Mouse (Mus musculus): ENCODE measurements around the gene Mxd3. TPM values are rescaled to one million over a fixed set of nuclear protein-coding genes. Genes with fewer than 3 reads are reported as not detected.

Gene Mxd3
- total and polyA plus RNA-seq, 2 experiments from 2014 or later: 11.2 to 16.3 TPM

- peaks cover 11% of the 10 kb centered on the region for H3K4me1 ChIP-seq (ENCODE audit: insufficient read depth, low read length)
- H3K36me3 ChIP-seq (ENCODE audit: insufficient read depth, low read length): no peaks in the 10 kb centered on the region
- H3K9ac ChIP-seq (replicated peaks; ENCODE audit: low read length): no peak overlapping the region
- no peaks in the 10 kb centered on the region for H3K27me3 ChIP-seq (ENCODE audit: insufficient read depth, low read length)
- WGBS: 91% methylated on average over 3 of the region's 3 CpGs
- no peak overlapping the region for H3K4me2 ChIP-seq (ENCODE audit: low read depth, low read length)
- DNase-seq (ENCODE audit: low spot score): no peak
- H3K9me3 ChIP-seq (ENCODE audit: low read length): no peaks in the 10 kb centered on the region
- no peak overlapping the region for H3K4me3 ChIP-seq (ENCODE audit: low read length)
- TF ChIP-seq CTCF (IDR thresholded peaks at IDR 0.05; ENCODE audit: low read depth): no peak
- ATAC-seq: no peak
- no peak overlapping the region for H3K27ac ChIP-seq
Measured at GRCm38 (mm10) chr13:55332331-55332730, 2.7 kb upstream of the Mxd3 start.

- Histone ChIP-seq H3K4me2 (ENCODE audit: low read depth, low read length) (peak overlapping the region; percentile 71), H3K9me3 (ENCODE audit: low read length) (no peaks in the 10 kb centered on the region), H3K27ac (peak overlapping the region; percentile 78; the same call in 1 of the 2 replicates), H3K4me1 (ENCODE audit: insufficient read depth, low read length) (peaks cover 14% of the 10 kb centered on the region), H3K36me3 (ENCODE audit: insufficient read depth, low read length) (peaks cover 5% of the 10 kb centered on the region), H3K9ac (replicated peaks; ENCODE audit: low read length) (peak overlapping the region; percentile 42), H3K27me3 (ENCODE audit: insufficient read depth, low read length) (no peaks in the 10 kb centered on the region), H3K4me3 (ENCODE audit: low read length) (peak overlapping the region; percentile 62)
- DNase-seq (ENCODE audit: low spot score): no peak
- 51% methylated on average over 14 of the region's 14 CpGs for WGBS
- TF ChIP-seq CTCF (IDR thresholded peaks at IDR 0.05; ENCODE audit: low read depth): peak; percentile 72
- ATAC-seq: no peak; the same call in 1 of the 2 replicates
Measured at GRCm38 (mm10) chr13:55330567-55331400, 1.2 kb upstream of the Mxd3 start.

GRCm38 (mm10) chr13:55329109-55329682 lies 427 bp downstream of the Mxd3 start:
- under 1% methylated on average over 29 of the region's 29 CpGs for WGBS
- ATAC-seq: peak; percentile 13

GRCm38 (mm10) chr13:55328641-55329040 lies 982 bp downstream of the Mxd3 start:
- H3K36me3 ChIP-seq (ENCODE audit: insufficient read depth, low read length): peaks cover 12% of the 10 kb centered on the region
- H3K9me3 ChIP-seq (ENCODE audit: low read length): no peaks in the 10 kb centered on the region
- H3K27ac ChIP-seq: no peak overlapping the region
- no peaks in the 10 kb centered on the region for H3K27me3 ChIP-seq (ENCODE audit: insufficient read depth, low read length)
- peak overlapping the region; percentile 42; the same call in 1 of the 2 replicates for H3K9ac ChIP-seq (replicated peaks; ENCODE audit: low read length)
- no peak for ATAC-seq
- no peak for DNase-seq (ENCODE audit: low spot score)
- 78% methylated on average over 4 of the region's 4 CpGs for WGBS
- TF ChIP-seq CTCF (IDR thresholded peaks at IDR 0.05; ENCODE audit: low read depth): no peak
- peak overlapping the region; percentile 62 for H3K4me3 ChIP-seq (ENCODE audit: low read length)
- H3K4me1 ChIP-seq (ENCODE audit: insufficient read depth, low read length): peaks cover 14% of the 10 kb centered on the region
- peak overlapping the region; percentile 71 for H3K4me2 ChIP-seq (ENCODE audit: low read depth, low read length)

More at GRCm38 (mm10) chr13:55329109-55329682, 427 bp downstream of the Mxd3 start:
- Histone ChIP-seq H3K4me1 (ENCODE audit: insufficient read depth, low read length) (peaks cover 14% of the 10 kb centered on the region), H3K27ac (peak overlapping the region; percentile 78; the same call in 1 of the 2 replicates), H3K4me3 (ENCODE audit: low read length) (peak overlapping the region; percentile 62), H3K36me3 (ENCODE audit: insufficient read depth, low read length) (peaks cover 12% of the 10 kb centered on the region), H3K27me3 (ENCODE audit: insufficient read depth, low read length) (no peaks in the 10 kb centered on the region), H3K4me2 (ENCODE audit: low read depth, low read length) (peak overlapping the region; percentile 71), H3K9me3 (ENCODE audit: low read length) (no peaks in the 10 kb centered on the region), H3K9ac (replicated peaks; ENCODE audit: low read length) (peak overlapping the region; percentile 42)
- no peak for TF ChIP-seq CTCF (IDR thresholded peaks at IDR 0.05; ENCODE audit: low read depth)
- DNase-seq (ENCODE audit: low spot score): peak; percentile 74

- Histone ChIP-seq H3K9ac (replicated peaks; ENCODE audit: low read length) (no peak overlapping the region), H3K4me2 (ENCODE audit: low read depth, low read length) (peak overlapping the region; percentile 71), H3K4me1 (ENCODE audit: insufficient read depth, low read length) (peaks cover 14% of the 10 kb centered on the region), H3K9me3 (ENCODE audit: low read length) (no peaks in the 10 kb centered on the region), H3K27me3 (ENCODE audit: insufficient read depth, low read length) (no peaks in the 10 kb centered on the region), H3K27ac (no peak overlapping the region), H3K36me3 (ENCODE audit: insufficient read depth, low read length) (peaks cover 12% of the 10 kb centered on the region), H3K4me3 (ENCODE audit: low read length) (peak overlapping the region; percentile 62; the same call in 1 of the 2 replicates)
- TF ChIP-seq CTCF (IDR thresholded peaks at IDR 0.05; ENCODE audit: low read depth): no peak
- ATAC-seq (no peak), DNase-seq (ENCODE audit: low spot score) (no peak)
- WGBS: 80% methylated on average over 6 of the region's 6 CpGs
Measured at GRCm38 (mm10) chr13:55328171-55328570, 1.5 kb downstream of the Mxd3 start.

- H3K4me1 ChIP-seq (ENCODE audit: insufficient read depth, low read length): peaks cover 14% of the 10 kb centered on the region
- no peaks in the 10 kb centered on the region for H3K27me3 ChIP-seq (ENCODE audit: insufficient read depth, low read length)
- H3K9ac ChIP-seq (replicated peaks; ENCODE audit: low read length): no peak overlapping the region
- peak; percentile 73 for ATAC-seq
- H3K27ac ChIP-seq: peak overlapping the region; percentile 52; the same call in 1 of the 2 replicates
- peaks cover 12% of the 10 kb centered on the region for H3K36me3 ChIP-seq (ENCODE audit: insufficient read depth, low read length)
- 29% methylated on average over 8 of the region's 8 CpGs for WGBS
- no peak overlapping the region for H3K4me3 ChIP-seq (ENCODE audit: low read length)
- peak overlapping the region; percentile 18; the same call in 1 of the 2 replicates for H3K4me2 ChIP-seq (ENCODE audit: low read depth, low read length)
- DNase-seq (ENCODE audit: low spot score): peak; percentile 93
- TF ChIP-seq CTCF (IDR thresholded peaks at IDR 0.05; ENCODE audit: low read depth): peak; percentile 96
- no peaks in the 10 kb centered on the region for H3K9me3 ChIP-seq (ENCODE audit: low read length)
Measured at GRCm38 (mm10) chr13:55327633-55328032, 2.0 kb downstream of the Mxd3 start.
